Mouse (Mus musculus) myocyte (in vitro differentiated cells): ENCODE data around the gene Lgals3. TPM values are rescaled to one million over a fixed set of nuclear protein-coding genes. Genes with fewer than 3 reads are reported as not detected.

Source experiments
- H3K27me3 ChIP-seq: one replicate; pipeline ENCODE4 v1.6.1; 2011; ENCODE audit not compliant: control insufficient read depth, insufficient read depth, insufficient read length
- H3K36me3 ChIP-seq: one replicate; pipeline ENCODE4 v1.6.1; 2011; ENCODE audit not compliant: control insufficient read depth, insufficient read depth
- H3K4me2 ChIP-seq: one replicate; pipeline ENCODE4 v1.6.1; 2011; ENCODE audit warnings: low read depth, control low read depth
- H3K4me3 ChIP-seq: one replicate; pipeline ENCODE4 v1.5.1; 2011; ENCODE audit warnings: mild to moderate bottlenecking, control low read depth, moderate library complexity
- H3K79me2 ChIP-seq: one replicate; pipeline ENCODE4 v1.6.1; 2011; ENCODE audit not compliant: control insufficient read depth, insufficient read depth
- H3ac ChIP-seq: one replicate; pipeline ENCODE4 v1.6.1; 2011; ENCODE audit not compliant: control insufficient read depth, insufficient read length
- CEBPB ChIP-seq: IDR thresholded peaks from 2 replicates; pipeline ENCODE4 v1.6.1; 2011; ENCODE audit warnings: mild to moderate bottlenecking, moderate library complexity; ENCODE audit not compliant: poor library complexity, insufficient read depth, severe bottlenecking
- E2F4 ChIP-seq: IDR thresholded peaks from one replicate; pipeline ENCODE4 v1.6.1; 2011; ENCODE audit warnings: mild to moderate bottlenecking, control low read depth, moderate library complexity; ENCODE audit not compliant: insufficient read depth
- MAX ChIP-seq: IDR thresholded peaks from one replicate; pipeline ENCODE4 v1.6.1; 2011; ENCODE audit warnings: low read depth, mild to moderate bottlenecking, control low read depth
- MYOD1 ChIP-seq, 3 experiments: IDR thresholded peaks; one replicate each; pipeline ENCODE4 v1.6.1; 2011; ENCODE audit warnings: control low read depth in 2 of 3, low read depth in 2 of 3, mild to moderate bottlenecking in 2 of 3, moderate library complexity in 1 of 3; ENCODE audit not compliant: insufficient read length in 2 of 3, control insufficient read depth in 1 of 3
- MYOG ChIP-seq, 3 experiments: IDR thresholded peaks; one replicate each; pipeline ENCODE4 v1.6.1; 2011; ENCODE audit warnings: control low read depth in 2 of 3, low read depth in 2 of 3, mild to moderate bottlenecking in 2 of 3; ENCODE audit not compliant: insufficient read length in 2 of 3, control insufficient read depth in 1 of 3, insufficient read depth in 1 of 3
- POLR2A ChIP-seq: IDR thresholded peaks from one replicate; pipeline ENCODE4 v1.6.1; 2011; ENCODE audit warnings: low read depth, mild to moderate bottlenecking, control low read depth, moderate library complexity; ENCODE audit not compliant: insufficient read length
- POLR2AphosphoS2 ChIP-seq: IDR thresholded peaks from one replicate; pipeline ENCODE4 v1.6.1; 2011; ENCODE audit warnings: low read depth, control low read depth; ENCODE audit not compliant: insufficient read length
- REST ChIP-seq: IDR thresholded peaks from one replicate; pipeline ENCODE4 v1.6.1; 2011; ENCODE audit warnings: mild to moderate bottlenecking, control low read depth, moderate library complexity; ENCODE audit not compliant: insufficient read depth, insufficient read length
- SRF ChIP-seq: IDR thresholded peaks from one replicate; pipeline ENCODE4 v1.6.1; 2011; ENCODE audit warnings: low read depth; ENCODE audit not compliant: control insufficient read depth, insufficient read length
- TCF12 ChIP-seq: IDR thresholded peaks from one replicate; pipeline ENCODE4 v1.6.1; 2011; ENCODE audit warnings: mild to moderate bottlenecking, control low read depth; ENCODE audit not compliant: poor library complexity, insufficient read depth, severe bottlenecking
- TCF3 ChIP-seq: IDR thresholded peaks from one replicate; pipeline ENCODE4 v1.6.1; 2011; ENCODE audit warnings: low read depth, control low read depth; ENCODE audit not compliant: insufficient read length
- USF1 ChIP-seq: IDR thresholded peaks from one replicate; pipeline ENCODE4 v1.6.1; 2011; ENCODE audit warnings: low read depth, mild to moderate bottlenecking, control low read depth, moderate library complexity
- polyA plus RNA-seq: library from polyadenylated mRNA; unstranded; fragments of >200 nt; fragmentation: generic; extraction: Trizol; gene quantifications from one replicate; pipeline ENCODE4 v1.2.1, GENCODE M21; 2012; ENCODE audit warnings: missing spikeins

Gene Lgals3
- polyA plus RNA-seq, 1 experiment: 525 TPM

DNA sequence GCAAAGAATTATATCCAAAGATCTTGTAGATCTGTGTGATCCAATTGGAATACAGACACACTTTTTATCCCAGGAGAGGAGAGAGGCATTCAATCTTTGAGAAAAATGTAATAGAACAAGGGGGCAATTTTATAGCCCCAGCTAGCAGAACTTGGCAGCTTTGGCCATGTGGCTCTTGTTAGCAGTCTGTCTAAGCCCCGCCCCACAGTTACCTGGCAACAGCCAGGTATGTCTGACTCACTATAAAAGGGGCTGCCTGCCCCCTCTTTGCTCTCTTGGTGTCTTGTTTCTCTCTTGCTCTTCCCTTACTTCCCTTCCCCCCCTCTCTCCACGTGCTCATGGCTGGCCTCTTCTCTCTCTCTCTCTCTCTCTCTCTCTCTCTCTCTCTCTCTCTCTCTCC, 54.1 kb downstream of the Lgals3 start:
- Histone ChIP-seq H3K79me2 (peaks cover 7% of the 10 kb centered on the region), H3K36me3 (no peaks in the 10 kb centered on the region), H3K4me2 (no peak overlapping the region), H3ac (no peak overlapping the region), H3K27me3 (no peaks in the 10 kb centered on the region), H3K4me3 (no peak overlapping the region)
- TF ChIP-seq TCF12 (no peak), TCF3 (no peak), POLR2A (no peak), MYOD1 (IDR thresholded peaks at IDR 0.05; ENCODE audit: control insufficient read depth in 1 of 3, insufficient read length in 2 of 3, low read depth in 2 of 3) (no peak), REST (no peak), MYOG (IDR thresholded peaks at IDR 0.05; ENCODE audit: control insufficient read depth in 1 of 3, insufficient read depth in 1 of 3, insufficient read length in 2 of 3, low read depth in 2 of 3) (no peak), SRF (no peak), E2F4 (no peak), POLR2AphosphoS2 (no peak), USF1 (no peak), MAX (no peak), CEBPB (no peak)

DNA sequence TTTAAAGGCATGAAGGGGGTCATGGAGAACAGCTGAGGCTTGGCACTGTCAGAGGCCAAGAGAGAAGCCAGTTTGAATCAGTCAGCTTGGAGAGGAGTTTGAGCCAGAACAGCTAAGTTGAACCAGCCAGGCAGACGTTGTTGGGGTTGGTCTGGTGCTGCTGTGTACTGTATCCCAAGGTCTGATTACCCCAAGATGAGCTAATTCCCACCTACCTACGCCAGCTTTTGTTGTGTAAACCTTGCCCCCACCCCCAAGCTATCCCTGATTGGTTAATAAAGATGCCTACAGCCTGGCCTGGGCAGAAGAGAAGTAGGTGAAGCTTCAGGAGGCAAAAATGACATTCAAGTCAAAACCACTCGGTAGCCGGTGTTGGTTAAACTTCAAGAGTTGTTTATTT, 54.9 kb downstream of the Lgals3 start:
- TF ChIP-seq TCF3 (no peak), USF1 (no peak), SRF (no peak), E2F4 (no peak), CEBPB (no peak), REST (no peak), MAX (no peak), POLR2A (no peak), TCF12 (no peak), MYOD1 (IDR thresholded peaks at IDR 0.05; ENCODE audit: control insufficient read depth in 1 of 3, insufficient read length in 2 of 3, low read depth in 2 of 3) (no peak)
- peaks cover 2% of the 10 kb centered on the region for H3K79me2 ChIP-seq
- no peak overlapping the region for H3K4me3 ChIP-seq

GRCm38 (mm10) chr14:47432987-47433386, 65.4 kb downstream of the Lgals3 start:
- no peak for TF ChIP-seq E2F4
- no peak for TF ChIP-seq MYOD1 (IDR thresholded peaks at IDR 0.05; ENCODE audit: control insufficient read depth in 1 of 3, insufficient read length in 2 of 3, low read depth in 2 of 3)
- TF ChIP-seq POLR2A: no peak
- TF ChIP-seq REST: no peak
- no peak for TF ChIP-seq TCF12
- TF ChIP-seq TCF3: no peak
- TF ChIP-seq MYOG (IDR thresholded peaks at IDR 0.05; ENCODE audit: control insufficient read depth in 1 of 3, insufficient read depth in 1 of 3, insufficient read length in 2 of 3, low read depth in 2 of 3): no peak
- no peak for TF ChIP-seq POLR2AphosphoS2
- TF ChIP-seq CEBPB: no peak
- TF ChIP-seq USF1: no peak
- TF ChIP-seq SRF: no peak
- TF ChIP-seq MAX: no peak
- Histone ChIP-seq H3K27me3 (no peaks in the 10 kb centered on the region), H3ac (no peak overlapping the region), H3K36me3 (no peaks in the 10 kb centered on the region), H3K4me2 (no peak overlapping the region), H3K4me3 (no peak overlapping the region), H3K79me2 (no peaks in the 10 kb centered on the region)

More for the DNA sequence above, 54.9 kb downstream of the Lgals3 start:
- H3K36me3 ChIP-seq: no peaks in the 10 kb centered on the region
- no peaks in the 10 kb centered on the region for H3K27me3 ChIP-seq
- no peak overlapping the region for H3K4me2 ChIP-seq
- H3ac ChIP-seq: no peak overlapping the region

Other genes starting within 250 kb of the Lgals3 start
- 15.0 TPM for gene Gch1, start 178.3 kb upstream of the Lgals3 start, polyA plus RNA-seq
- gene Wdhd1, start 90.9 kb upstream of the Lgals3 start, polyA plus RNA-seq: 2.1 TPM
- 2.5 TPM for gene Socs4, start 90.8 kb upstream of the Lgals3 start, polyA plus RNA-seq
- gene Mapk1ip1l, start 69.5 kb upstream of the Lgals3 start, polyA plus RNA-seq: 22.9 TPM
- gene Dlgap5, start 50.7 kb downstream of the Lgals3 start, polyA plus RNA-seq: 16.3 TPM
- 10.7 TPM for gene Fbxo34, start 82.7 kb downstream of the Lgals3 start, polyA plus RNA-seq
- gene Atg14, start 202.9 kb downstream of the Lgals3 start, polyA plus RNA-seq: 4.2 TPM